Mouse (Mus musculus): Measurements from ENCODE around the gene Ccdc9b.

The Ccdc9b gene

DNA sequence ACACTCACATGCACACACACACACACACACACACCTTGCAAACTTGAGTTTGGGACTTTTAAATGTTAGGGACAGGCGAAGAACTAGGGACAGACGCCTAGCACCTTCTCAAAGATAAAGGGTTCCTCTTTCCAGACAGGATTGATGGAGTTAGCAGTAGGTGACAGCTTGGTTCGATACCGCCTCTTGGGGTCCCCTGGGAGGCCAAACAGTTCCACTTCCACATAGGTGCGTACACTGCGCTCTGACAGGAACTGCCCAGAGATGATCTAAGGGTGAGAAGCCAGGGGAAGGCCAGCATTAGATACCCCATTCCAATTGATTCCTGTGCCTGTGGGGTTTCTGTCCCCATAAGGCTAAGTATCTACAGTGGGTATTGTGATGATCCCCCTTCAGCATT, 48.8 kb downstream of the Ccdc9b start:
- DNase-seq (ENCODE audit: low read depth, low spot score), result no peak

- peak; percentile 49 for DNase-seq (ENCODE audit: low read depth, low spot score)
Observed at GRCm38 (mm10) chr2:118711038-118711494, 51.4 kb downstream of the Ccdc9b start.

- DNase-seq (ENCODE audit: low read depth, low spot score), result no peak
Observed at GRCm38 (mm10) chr2:118709655-118710221, 52.7 kb downstream of the Ccdc9b start.

DNA sequence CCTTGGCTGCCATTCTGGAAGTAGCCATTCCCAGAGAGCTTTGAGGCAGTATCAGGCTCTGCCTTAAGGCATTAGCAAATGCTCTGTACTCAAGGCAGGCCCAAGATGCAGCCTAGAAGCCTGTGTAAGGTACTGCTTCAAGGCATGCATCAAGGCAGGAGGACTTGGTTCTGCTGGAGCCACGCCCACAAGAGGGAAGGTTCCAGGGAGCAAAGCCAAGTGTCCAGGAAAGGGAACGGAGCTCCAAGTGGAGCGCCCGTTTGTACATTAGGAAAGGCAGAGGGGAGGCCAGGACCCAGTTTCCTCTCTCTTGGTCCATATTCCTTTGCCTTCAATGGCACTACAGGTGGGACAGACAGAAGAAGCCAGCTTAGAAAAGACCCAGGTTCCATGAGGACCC, 54.0 kb downstream of the Ccdc9b start:
- no peak for DNase-seq (ENCODE audit: low read depth, low spot score)

GRCm38 (mm10) chr2:118706436-118706835, 56.0 kb downstream of the Ccdc9b start:
- DNase-seq (ENCODE audit: low read depth, low spot score), result no peak

Measured in mesoderm, embryonic 11.5 days (tissue).